Mouse (Mus musculus): ENCODE measurements at regions not wholly inside any gene's neighbourhood (a gene's known extent, or its start where the extent isn't known, plus 50 kb on each side); places are given as distances from the start of the nearest gene placed in this dataset.

- H3K27me3 ChIP-seq (ENCODE audit: control insufficient read depth, insufficient read depth, insufficient read length) = no peaks in the 10 kb centered on the region
- no peak overlapping the region for H3K4me3 ChIP-seq (ENCODE audit: insufficient read depth, poor library complexity, severe bottlenecking)
- H3ac ChIP-seq (ENCODE audit: control insufficient read depth, insufficient read length, low read depth) = no peak overlapping the region
- no peaks in the 10 kb centered on the region for H3K79me3 ChIP-seq (ENCODE audit: low read depth)
- H3K36me3 ChIP-seq (ENCODE audit: control insufficient read depth, insufficient read depth) = no peaks in the 10 kb centered on the region
- TF ChIP-seq FOSL1 (IDR thresholded peaks at IDR 0.05; ENCODE audit: insufficient read depth, low read length, poor library complexity, severe bottlenecking) (no peak), CTCF (IDR thresholded peaks at IDR 0.05; ENCODE audit: control insufficient read depth, insufficient read depth, insufficient read length) (no peak), MYOD1 (IDR thresholded peaks at IDR 0.05; ENCODE audit: control insufficient read depth, insufficient read length, low read depth) (no peak)
- no peaks in the 10 kb centered on the region for H3K79me2 ChIP-seq (ENCODE audit: control insufficient read depth, insufficient read depth)
Observed at GRCm38 (mm10) chr1:90337876-90338316, 134.1 kb downstream of the Ackr3 start.

GRCm38 (mm10) chr1:90342346-90342745 lies 138.6 kb downstream of the Ackr3 start:
- H3ac ChIP-seq (ENCODE audit: control insufficient read depth, insufficient read length, low read depth) = no peak overlapping the region
- TF ChIP-seq CEBPB (IDR thresholded peaks at IDR 0.05; ENCODE audit: low read depth) = no peak
- TF ChIP-seq MYOG (IDR thresholded peaks at IDR 0.05; ENCODE audit: control insufficient read depth, extremely low read depth, insufficient read length) = no peak
- no peak for TF ChIP-seq MAX (IDR thresholded peaks at IDR 0.05)
- no peak for TF ChIP-seq USF1 (IDR thresholded peaks at IDR 0.05; ENCODE audit: low read depth)
- TF ChIP-seq MYOD1 (IDR thresholded peaks at IDR 0.05; ENCODE audit: control insufficient read depth, insufficient read length, low read depth) = no peak
- TF ChIP-seq FOSL1 (IDR thresholded peaks at IDR 0.05; ENCODE audit: insufficient read depth, low read length, poor library complexity, severe bottlenecking) = no peak
- no peak for TF ChIP-seq CTCF (IDR thresholded peaks at IDR 0.05; ENCODE audit: control insufficient read depth, insufficient read depth, insufficient read length)
- no peaks in the 10 kb centered on the region for H3K27me3 ChIP-seq (ENCODE audit: control insufficient read depth, insufficient read depth, insufficient read length)
- H3K36me3 ChIP-seq (ENCODE audit: control insufficient read depth, insufficient read depth) = no peaks in the 10 kb centered on the region
- no peak overlapping the region for H3K4me3 ChIP-seq (ENCODE audit: insufficient read depth, poor library complexity, severe bottlenecking)
- no peaks in the 10 kb centered on the region for H3K79me2 ChIP-seq (ENCODE audit: control insufficient read depth, insufficient read depth)
- H3K79me3 ChIP-seq (ENCODE audit: low read depth) = no peaks in the 10 kb centered on the region

- TF ChIP-seq CTCF (IDR thresholded peaks at IDR 0.05; ENCODE audit: control insufficient read depth, insufficient read depth, insufficient read length) = no peak
- TF ChIP-seq CEBPB (IDR thresholded peaks at IDR 0.05; ENCODE audit: low read depth) = no peak
- TF ChIP-seq MYOG (IDR thresholded peaks at IDR 0.05; ENCODE audit: control insufficient read depth, extremely low read depth, insufficient read length) = no peak
- no peak for TF ChIP-seq FOSL1 (IDR thresholded peaks at IDR 0.05; ENCODE audit: insufficient read depth, low read length, poor library complexity, severe bottlenecking)
- TF ChIP-seq MYOD1 (IDR thresholded peaks at IDR 0.05; ENCODE audit: control insufficient read depth, insufficient read length, low read depth) = no peak
- no peak for TF ChIP-seq MAX (IDR thresholded peaks at IDR 0.05)
- TF ChIP-seq USF1 (IDR thresholded peaks at IDR 0.05; ENCODE audit: low read depth) = no peak
- H3K79me3 ChIP-seq (ENCODE audit: low read depth) = no peaks in the 10 kb centered on the region
Observed at GRCm38 (mm10) chr1:90343492-90343891, 139.7 kb downstream of the Ackr3 start.

DNA sequence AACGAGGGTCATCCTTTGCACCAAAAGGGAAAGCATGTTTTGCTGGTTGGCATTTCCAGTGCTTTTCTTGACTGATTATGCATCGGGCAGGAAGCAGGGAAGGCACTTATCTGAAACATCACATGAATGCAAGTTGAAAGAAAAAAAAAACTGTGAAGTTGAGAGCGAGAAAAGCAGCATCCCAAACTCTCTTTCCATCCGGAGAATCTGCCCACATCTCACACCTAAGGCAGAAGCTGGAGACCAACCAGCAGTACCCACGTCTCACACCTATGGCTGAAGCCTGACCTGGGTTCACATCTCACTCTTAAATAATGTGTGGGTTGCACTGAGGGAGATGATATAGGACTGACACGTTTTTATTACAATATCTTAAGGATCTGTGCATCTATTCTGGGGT lies 143.3 kb downstream of the Ackr3 start:
- Histone ChIP-seq H3K79me2 (ENCODE audit: control insufficient read depth, insufficient read depth) (no peaks in the 10 kb centered on the region), H3K36me3 (ENCODE audit: control insufficient read depth, insufficient read depth) (no peaks in the 10 kb centered on the region), H3K79me3 (ENCODE audit: low read depth) (no peaks in the 10 kb centered on the region), H3ac (ENCODE audit: control insufficient read depth, insufficient read length, low read depth) (no peak overlapping the region), H3K27me3 (ENCODE audit: control insufficient read depth, insufficient read depth, insufficient read length) (no peaks in the 10 kb centered on the region), H3K4me3 (ENCODE audit: insufficient read depth, poor library complexity, severe bottlenecking) (no peak overlapping the region)
- TF ChIP-seq CTCF (IDR thresholded peaks at IDR 0.05; ENCODE audit: control insufficient read depth, insufficient read depth, insufficient read length) (no peak), FOSL1 (IDR thresholded peaks at IDR 0.05; ENCODE audit: insufficient read depth, low read length, poor library complexity, severe bottlenecking) (no peak), MYOG (IDR thresholded peaks at IDR 0.05; ENCODE audit: control insufficient read depth, extremely low read depth, insufficient read length) (no peak), USF1 (IDR thresholded peaks at IDR 0.05; ENCODE audit: low read depth) (no peak), MAX (IDR thresholded peaks at IDR 0.05) (no peak), MYOD1 (IDR thresholded peaks at IDR 0.05; ENCODE audit: control insufficient read depth, insufficient read length, low read depth) (no peak), CEBPB (IDR thresholded peaks at IDR 0.05; ENCODE audit: low read depth) (no peak)

More at GRCm38 (mm10) chr1:90343492-90343891, 139.7 kb downstream of the Ackr3 start:
- Histone ChIP-seq H3K36me3 (ENCODE audit: control insufficient read depth, insufficient read depth) (no peaks in the 10 kb centered on the region), H3K4me3 (ENCODE audit: insufficient read depth, poor library complexity, severe bottlenecking) (no peak overlapping the region), H3K79me2 (ENCODE audit: control insufficient read depth, insufficient read depth) (no peaks in the 10 kb centered on the region), H3ac (ENCODE audit: control insufficient read depth, insufficient read length, low read depth) (no peak overlapping the region), H3K27me3 (ENCODE audit: control insufficient read depth, insufficient read depth, insufficient read length) (no peaks in the 10 kb centered on the region)

GRCm38 (mm10) chr1:90349611-90350010 lies 145.8 kb downstream of the Ackr3 start:
- H3K4me3 ChIP-seq (ENCODE audit: insufficient read depth, poor library complexity, severe bottlenecking) = no peak overlapping the region
- TF ChIP-seq FOSL1 (IDR thresholded peaks at IDR 0.05; ENCODE audit: insufficient read depth, low read length, poor library complexity, severe bottlenecking) (no peak), USF1 (IDR thresholded peaks at IDR 0.05; ENCODE audit: low read depth) (no peak), MAX (IDR thresholded peaks at IDR 0.05) (no peak), MYOD1 (IDR thresholded peaks at IDR 0.05; ENCODE audit: control insufficient read depth, insufficient read length, low read depth) (no peak), CTCF (IDR thresholded peaks at IDR 0.05; ENCODE audit: control insufficient read depth, insufficient read depth, insufficient read length) (no peak), CEBPB (IDR thresholded peaks at IDR 0.05; ENCODE audit: low read depth) (no peak), MYOG (IDR thresholded peaks at IDR 0.05; ENCODE audit: control insufficient read depth, extremely low read depth, insufficient read length) (no peak)
- H3ac ChIP-seq (ENCODE audit: control insufficient read depth, insufficient read length, low read depth) = no peak overlapping the region
- H3K27me3 ChIP-seq (ENCODE audit: control insufficient read depth, insufficient read depth, insufficient read length) = no peaks in the 10 kb centered on the region
- no peaks in the 10 kb centered on the region for H3K36me3 ChIP-seq (ENCODE audit: control insufficient read depth, insufficient read depth)
- H3K79me3 ChIP-seq (ENCODE audit: low read depth) = no peaks in the 10 kb centered on the region
- no peaks in the 10 kb centered on the region for H3K79me2 ChIP-seq (ENCODE audit: control insufficient read depth, insufficient read depth)

DNA sequence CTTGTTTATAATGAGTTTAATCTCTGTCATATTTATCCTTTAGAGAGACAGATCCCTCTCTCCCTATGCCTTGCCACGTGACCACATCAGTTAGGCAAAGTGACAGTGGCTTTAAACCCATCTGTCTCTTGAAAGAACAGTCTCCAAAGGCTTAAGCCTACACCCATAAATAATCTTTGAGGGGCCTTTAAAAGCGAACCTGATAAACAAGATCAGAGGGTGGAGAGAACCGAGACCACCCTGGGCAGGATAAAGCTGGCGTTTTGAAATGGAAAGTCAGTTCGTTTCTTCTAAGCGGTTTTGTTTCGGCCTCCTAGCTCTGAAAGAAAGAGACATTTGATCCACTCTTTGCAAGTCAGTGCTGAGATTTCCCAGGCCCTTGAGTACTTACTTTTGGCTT lies 149.5 kb downstream of the Ackr3 start:
- Histone ChIP-seq H3K36me3 (ENCODE audit: control insufficient read depth, insufficient read depth) (no peaks in the 10 kb centered on the region), H3K79me2 (ENCODE audit: control insufficient read depth, insufficient read depth) (no peaks in the 10 kb centered on the region), H3ac (ENCODE audit: control insufficient read depth, insufficient read length, low read depth) (no peak overlapping the region), H3K79me3 (ENCODE audit: low read depth) (no peaks in the 10 kb centered on the region), H3K27me3 (ENCODE audit: control insufficient read depth, insufficient read depth, insufficient read length) (no peaks in the 10 kb centered on the region), H3K4me3 (ENCODE audit: insufficient read depth, poor library complexity, severe bottlenecking) (no peak overlapping the region)
- no peak for TF ChIP-seq MAX (IDR thresholded peaks at IDR 0.05)
- TF ChIP-seq USF1 (IDR thresholded peaks at IDR 0.05; ENCODE audit: low read depth) = no peak
- TF ChIP-seq CTCF (IDR thresholded peaks at IDR 0.05; ENCODE audit: control insufficient read depth, insufficient read depth, insufficient read length) = no peak
- TF ChIP-seq MYOG (IDR thresholded peaks at IDR 0.05; ENCODE audit: control insufficient read depth, extremely low read depth, insufficient read length) = no peak
- TF ChIP-seq CEBPB (IDR thresholded peaks at IDR 0.05; ENCODE audit: low read depth) = no peak
- no peak for TF ChIP-seq MYOD1 (IDR thresholded peaks at IDR 0.05; ENCODE audit: control insufficient read depth, insufficient read length, low read depth)
- TF ChIP-seq FOSL1 (IDR thresholded peaks at IDR 0.05; ENCODE audit: insufficient read depth, low read length, poor library complexity, severe bottlenecking) = no peak
